ENCODE assay signal across 23 mouse cellular contexts in the genomic region with DNA sequence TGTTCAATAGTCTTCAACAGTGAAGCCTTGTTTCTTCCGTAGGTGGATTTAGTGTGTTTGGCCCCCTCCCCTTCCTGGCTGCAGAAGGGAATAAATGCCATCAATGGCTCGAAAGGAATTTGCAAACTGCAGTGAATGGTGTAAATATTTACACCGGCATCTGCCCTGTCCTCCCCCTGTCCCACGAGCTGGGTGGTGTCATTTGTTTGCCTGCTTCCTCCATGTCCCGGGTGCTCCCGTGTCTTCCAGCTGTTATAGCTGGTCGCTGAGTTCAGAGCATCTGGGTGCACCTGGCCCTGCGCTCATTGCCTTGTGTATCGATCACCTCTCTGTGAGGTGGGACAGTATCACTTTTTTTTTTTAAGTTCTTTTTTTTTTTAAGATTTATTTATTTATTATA. TPM values are rescaled to one million over a fixed set of nuclear protein-coding genes. Genes with fewer than 3 reads are reported as not detected.
A peak's percentile ranks its signal among the peaks of the same experiment; 100 is the strongest.
DNase-seq lines count a peak whose midpoint lies in the region; ATAC-seq and TF ChIP-seq lines count a peak whose summit lies in the region.
"Had no signal": no experiment of that assay in that cellular context is flagged by ENCODE, and none has a peak within 500 bp of the region (broad histone marks: within the 10 kb centered on the region; RNA-seq: fewer than 3 reads in every experiment).

No protein-coding gene starts in this region.

- H3K27ac ChIP-seq in intestine, embryonic 14.5 days (ENCODE audit: low read depth), result peak overlapping the region; percentile 54; the same call in 1 of the 2 replicates
- no peak overlapping the region for H3K27ac ChIP-seq in intestine, postnatal 0 days (ENCODE audit: low read depth, low read length)
- no peak overlapping the region for H3K27ac ChIP-seq in liver, postnatal 0 days (ENCODE audit: low read depth)
- 0 out of 2 replicates have a peak overlapping the region, but pooled peaks have one; percentile 32 for H3K27ac ChIP-seq in intestine, embryonic 15.5 days
- H3K27ac ChIP-seq: embryonic facial prominence, embryonic 10.5 days; embryonic facial prominence, embryonic 12.5 days; forebrain, embryonic 13.5 days had no signal

- 20% methylated on average over 9 of the region's 9 CpGs for WGBS in intestine, embryonic 14.5 days
- 30% methylated on average over 9 of the region's 9 CpGs for WGBS in intestine, postnatal 0 days
- WGBS in liver, postnatal 0 days (ENCODE audit: insufficient replicate concordance), result 33% methylated on average over 9 of the region's 9 CpGs
- 16% methylated on average over 9 of the region's 9 CpGs for WGBS in intestine, embryonic 15.5 days

- no peaks in the 10 kb centered on the region for H3K27me3 ChIP-seq in intestine, embryonic 14.5 days (replicated peaks; ENCODE audit: control insufficient read depth, insufficient read depth, low read length)
- H3K27me3 ChIP-seq in intestine, postnatal 0 days (replicated peaks; ENCODE audit: control insufficient read depth, insufficient read depth, low read length), result no peaks in the 10 kb centered on the region
- no peaks in the 10 kb centered on the region for H3K27me3 ChIP-seq in liver, postnatal 0 days (ENCODE audit: insufficient read depth, low read length)
- H3K27me3 ChIP-seq in intestine, embryonic 15.5 days (replicated peaks), result no peaks in the 10 kb centered on the region
- H3K27me3 ChIP-seq: embryonic facial prominence, embryonic 12.5 days; forebrain, embryonic 13.5 days; Patski had no signal

- H3K9me3 ChIP-seq in intestine, embryonic 14.5 days (ENCODE audit: control insufficient read depth, low read length), result no peaks in the 10 kb centered on the region
- no peaks in the 10 kb centered on the region for H3K9me3 ChIP-seq in intestine, postnatal 0 days (ENCODE audit: control insufficient read depth)
- no peaks in the 10 kb centered on the region for H3K9me3 ChIP-seq in liver, postnatal 0 days (ENCODE audit: low read length)
- H3K9me3 ChIP-seq in intestine, embryonic 15.5 days, result no peaks in the 10 kb centered on the region
- H3K9me3 ChIP-seq: embryonic facial prominence, embryonic 10.5 days; embryonic facial prominence, embryonic 12.5 days; forebrain, embryonic 13.5 days; G1E had no signal

- no peak for TF ChIP-seq CTCF in intestine, postnatal 0 days (IDR thresholded peaks at IDR 0.05; ENCODE audit: low read depth)
- TF ChIP-seq CTCF in liver, postnatal 0 days (IDR thresholded peaks at IDR 0.05; ENCODE audit: low read depth), result no peak

- no peak overlapping the region for H3K4me3 ChIP-seq in intestine, embryonic 14.5 days (ENCODE audit: low read depth, low read length)
- H3K4me3 ChIP-seq in intestine, postnatal 0 days (ENCODE audit: low read depth, low read length), result no peak overlapping the region
- H3K4me3 ChIP-seq in liver, postnatal 0 days (ENCODE audit: low read depth, low read length), result no peak overlapping the region
- H3K4me3 ChIP-seq in intestine, embryonic 15.5 days (replicated peaks), result no peak overlapping the region
- H3K4me3 ChIP-seq: embryonic facial prominence, embryonic 10.5 days; embryonic facial prominence, embryonic 12.5 days; forebrain, embryonic 13.5 days had no signal

- H3K36me3 ChIP-seq in intestine, embryonic 14.5 days (ENCODE audit: control insufficient read depth, insufficient read depth, low read length), result no peaks in the 10 kb centered on the region
- no peaks in the 10 kb centered on the region for H3K36me3 ChIP-seq in intestine, postnatal 0 days (ENCODE audit: control insufficient read depth, insufficient read depth)
- no peaks in the 10 kb centered on the region for H3K36me3 ChIP-seq in liver, postnatal 0 days (replicated peaks; ENCODE audit: insufficient read depth, low read length)
- H3K36me3 ChIP-seq in intestine, embryonic 15.5 days, result no peaks in the 10 kb centered on the region
- H3K36me3 ChIP-seq: embryonic facial prominence, embryonic 10.5 days; embryonic facial prominence, embryonic 12.5 days; G1E had no signal

- H3K4me2 ChIP-seq in intestine, embryonic 14.5 days (ENCODE audit: low read length), result no peak overlapping the region
- H3K4me2 ChIP-seq in intestine, postnatal 0 days (replicated peaks; ENCODE audit: low read depth), result no peak overlapping the region
- H3K4me2 ChIP-seq in liver, postnatal 0 days (ENCODE audit: low read depth, low read length), result no peak overlapping the region
- no peak overlapping the region for H3K4me2 ChIP-seq in intestine, embryonic 15.5 days (replicated peaks)
- H3K4me2 ChIP-seq: embryonic facial prominence, embryonic 12.5 days; forebrain, embryonic 13.5 days had no signal

- no peak for ATAC-seq in intestine, embryonic 14.5 days (replicated peaks; ENCODE audit: low FRiP score, low TSS enrichment, low read depth)
- no peak for ATAC-seq in intestine, postnatal 0 days
- ATAC-seq in liver, postnatal 0 days, result peak; percentile 59; the same call in 1 of the 2 replicates
- ATAC-seq in intestine, embryonic 15.5 days, result peak; percentile 73
- ATAC-seq: activated CD4-positive, CD25-positive, alpha-beta regulatory T cell, adult 4 months; CD4-positive, CD25-positive, alpha-beta regulatory T cell, adult 4 months; forebrain, embryonic 13.5 days; Patski had no signal

- peaks cover 9% of the 10 kb centered on the region for H3K4me1 ChIP-seq in intestine, embryonic 14.5 days (replicated peaks; ENCODE audit: control insufficient read depth, insufficient read depth, low read length)
- H3K4me1 ChIP-seq in intestine, postnatal 0 days (replicated peaks; ENCODE audit: control insufficient read depth, insufficient read depth, low read length), result 0 out of 2 replicates have a peak, but pooled peaks cover 2% of the 10 kb centered on the region
- H3K4me1 ChIP-seq in liver, postnatal 0 days (ENCODE audit: insufficient read depth), result peaks cover 8% of the 10 kb centered on the region
- peaks cover 6% of the 10 kb centered on the region for H3K4me1 ChIP-seq in intestine, embryonic 15.5 days (replicated peaks)
- H3K4me1 ChIP-seq: forebrain, embryonic 13.5 days had no signal

- no peak overlapping the region for H3K9ac ChIP-seq in intestine, embryonic 14.5 days (ENCODE audit: low read length)
- H3K9ac ChIP-seq in intestine, postnatal 0 days (ENCODE audit: low read depth, low read length), result no peak overlapping the region
- no peak overlapping the region for H3K9ac ChIP-seq in liver, postnatal 0 days (replicated peaks)
- no peak overlapping the region for H3K9ac ChIP-seq in intestine, embryonic 15.5 days
- H3K9ac ChIP-seq: embryonic facial prominence, embryonic 12.5 days; forebrain, embryonic 13.5 days had no signal

- no peak for TF ChIP-seq EP300 in liver, postnatal 0 days (IDR thresholded peaks at IDR 0.05; ENCODE audit: low read depth)

- DNase-seq in intestine, embryonic 14.5 days (ENCODE audit: low spot score), result no peak
- no peak for DNase-seq in liver, postnatal 0 days
- DNase-seq in liver, result no peak
- peak; percentile 30 for DNase-seq in yolk sac, embryonic 10.5 days (ENCODE audit: low spot score)
- no peak for DNase-seq in retina, postnatal 1 day
- DNase-seq: adrenal gland, adult 8-10 months; adrenal gland, postnatal 14 days; adrenal gland, postnatal 36 days; B cell, adult 2 months; cerebellum, adult 11-12 months; cerebellum, adult 2 months; cerebellum, adult 9-10 months; cerebellum, postnatal 10 days; cerebellum, postnatal 25 days had no signal

RNA-seq across cellular contexts. Expression of gene Lsm3, which starts 50.7 kb away (rescaled TPM):
- 311 and 312 TPM in 2 replicates for polyA plus RNA-seq in intestine, embryonic 14.5 days (2014; fragmentation: Nextera tagmentation; extraction: Ambion mirVana)
- 133 and 139 TPM in 2 replicates for polyA plus RNA-seq in intestine, postnatal 0 days (2015; fragmentation: Nextera tagmentation; extraction: Ambion mirVana)
- polyA plus RNA-seq in liver, postnatal 0 days (2015; fragmentation: Nextera tagmentation; extraction: Ambion mirVana), result 67.8 and 69.6 TPM in 2 replicates
- polyA plus RNA-seq in intestine, embryonic 15.5 days (2015; fragmentation: Nextera tagmentation; extraction: Ambion mirVana), result 268 and 270 TPM in 2 replicates

RNA-seq across cellular contexts. Expression of gene Xpc, which starts 50.7 kb away (rescaled TPM):
- 16.4 and 18.9 TPM in 2 replicates for polyA plus RNA-seq in intestine, embryonic 14.5 days (2014; fragmentation: Nextera tagmentation; extraction: Ambion mirVana)
- 9.1 and 10.2 TPM in 2 replicates for polyA plus RNA-seq in intestine, postnatal 0 days (2015; fragmentation: Nextera tagmentation; extraction: Ambion mirVana)
- polyA plus RNA-seq in liver, postnatal 0 days (2015; fragmentation: Nextera tagmentation; extraction: Ambion mirVana), result 6.3 and 6.7 TPM in 2 replicates
- 15.3 and 16.8 TPM in 2 replicates for polyA plus RNA-seq in intestine, embryonic 15.5 days (2015; fragmentation: Nextera tagmentation; extraction: Ambion mirVana)

Comparison
In these comparisons a context has a peak if more than half of its experiments do, and no peak if none do; other contexts are left out.
1. ATAC-seq: peak in liver, postnatal 0 days (single experiment) and intestine, embryonic 15.5 days (single experiment); none in intestine, embryonic 14.5 days (single experiment) and intestine, postnatal 0 days (single experiment).
2. H3K27ac ChIP-seq: peak in intestine, embryonic 14.5 days (single experiment) and intestine, embryonic 15.5 days (single experiment); none in intestine, postnatal 0 days (single experiment) and liver, postnatal 0 days (single experiment).